Mouse (Mus musculus) left cerebral cortex, adult 18-20 months (tissue): ENCODE data around the gene Gm9040. TPM values are rescaled to one million over a fixed set of nuclear protein-coding genes. Genes with fewer than 3 reads are reported as not detected.
"Not testable (repeated sequence)": the region's sequence is repeated elsewhere in the genome, so short reads cannot be mapped to it uniquely, and the experiment has no call there.

Experiments used
- DNase-seq, 2 experiments: peaks; one replicate each; pipeline ENCODE4 v3.0.0; 2021 to 2022; ENCODE audit warnings: low spot score in 2 of 2, mixed read lengths in 1 of 2
- long read RNA-seq, 2 experiments: library from polyadenylated mRNA; stranded (forward); transcript quantifications; one replicate each; pipeline ENCODE4 v2.0.0; 2021
- total RNA-seq, 2 experiments: library from RNA; stranded (reverse); gene quantifications; 2 replicates each; pipeline ENCODE4 v1.2.3; 2021

The Gm9040 gene
- total RNA-seq: not detected
- long read RNA-seq, experiment 1: 0 reads
- long read RNA-seq, experiment 2: 0 reads

GRCm38 (mm10) chr10:118326869-118327268, at the start of gene Gm9040:
Gene Gm9040 (minus strand): TSS chr10:118326969.
- not testable (repeated sequence) for DNase-seq

GRCm38 (mm10) chr10:118370443-118370842, 43.7 kb upstream of the Gm9040 start:
- peak; percentile 81 to 84 for DNase-seq

- no peak for DNase-seq
Measured at GRCm38 (mm10) chr10:118369518-118369917, 42.7 kb upstream of the Gm9040 start.

GRCm38 (mm10) chr10:118354005-118354404, 27.2 kb upstream of the Gm9040 start, which contains the start of gene Gm9049:
Gene Gm9049 (minus strand): TSS chr10:118354105.
- not testable (repeated sequence) for DNase-seq

- DNase-seq: not testable (repeated sequence)
Measured at GRCm38 (mm10) chr10:118348579-118348978, 21.8 kb upstream of the Gm9040 start, which contains the start of gene Gm9048. Gene Gm9048 (minus strand): TSS chr10:118348679.

GRCm38 (mm10) chr10:118343155-118343554, 16.4 kb upstream of the Gm9040 start, which contains the start of gene Gm9046:
Gene Gm9046 (minus strand): TSS chr10:118343255.
- DNase-seq: not testable (repeated sequence)

GRCm38 (mm10) chr10:118337731-118338130, 11.0 kb upstream of the Gm9040 start, which contains the start of gene Gm9045:
Gene Gm9045 (minus strand): TSS chr10:118337831.
- not testable (repeated sequence) for DNase-seq

- DNase-seq: not testable (repeated sequence)
Measured at GRCm38 (mm10) chr10:118332308-118332707, 5.5 kb upstream of the Gm9040 start, which contains the start of gene Gm9044. Gene Gm9044 (minus strand): TSS chr10:118332408.

- no peak for DNase-seq
Measured at GRCm38 (mm10) chr10:118319024-118319423, 7.7 kb downstream of the Gm9040 start.

- not testable (repeated sequence) for DNase-seq
Measured at GRCm38 (mm10) chr10:118302133-118302532, 24.6 kb downstream of the Gm9040 start.

GRCm38 (mm10) chr10:118294938-118295337, 31.8 kb downstream of the Gm9040 start, which contains the start of gene Iltifb:
Gene Iltifb (minus strand): TSS chr10:118295038.
- DNase-seq: no peak

GRCm38 (mm10) chr10:118283016-118283415, 43.8 kb downstream of the Gm9040 start:
- DNase-seq: not testable (repeated sequence)

GRCm38 (mm10) chr10:118282565-118282964, 44.2 kb downstream of the Gm9040 start:
- not testable (repeated sequence) for DNase-seq

GRCm38 (mm10) chr10:118278069-118278468, 48.7 kb downstream of the Gm9040 start:
- DNase-seq: not testable (repeated sequence)

Other genes with a start within 250 kb of the Gm9040 start
- gene Mdm1, start 185.2 kb downstream of the Gm9040 start, total RNA-seq: 1 to 10 TPM; 7.6 to 7.8 TPM
- not detected for gene Il22, start 122.0 kb downstream of the Gm9040 start, total RNA-seq
- under 1 TPM; 0.77 to 0.86 TPM for gene Gm32717, start 86.2 kb downstream of the Gm9040 start, total RNA-seq
- gene Gm32802, start 68.3 kb downstream of the Gm9040 start, total RNA-seq: under 1 TPM; 0.77 to 0.86 TPM
- gene Iltifb, start 31.9 kb downstream of the Gm9040 start, total RNA-seq: not detected
- gene Gm9044, start 5.4 kb upstream of the Gm9040 start, total RNA-seq: not detected
- gene Gm9045, start 10.9 kb upstream of the Gm9040 start, total RNA-seq: not detected
- gene Gm9046, start 16.3 kb upstream of the Gm9040 start, total RNA-seq: not detected
- gene Gm9048, start 21.7 kb upstream of the Gm9040 start, total RNA-seq: not detected
- gene Gm9049, start 27.1 kb upstream of the Gm9040 start, total RNA-seq: not detected
- gene Ifng, start 114.1 kb upstream of the Gm9040 start, total RNA-seq: not detected